Mouse (Mus musculus) heart, adult 9 months (tissue): Measurements from ENCODE around the gene Dad1.

Source experiments
- DNase-seq, 2 experiments: peaks; one replicate each; pipeline ENCODE4 v3.0.0; 2022; ENCODE audit warnings: low spot score in 2 of 2

Dad1 gene

DNA sequence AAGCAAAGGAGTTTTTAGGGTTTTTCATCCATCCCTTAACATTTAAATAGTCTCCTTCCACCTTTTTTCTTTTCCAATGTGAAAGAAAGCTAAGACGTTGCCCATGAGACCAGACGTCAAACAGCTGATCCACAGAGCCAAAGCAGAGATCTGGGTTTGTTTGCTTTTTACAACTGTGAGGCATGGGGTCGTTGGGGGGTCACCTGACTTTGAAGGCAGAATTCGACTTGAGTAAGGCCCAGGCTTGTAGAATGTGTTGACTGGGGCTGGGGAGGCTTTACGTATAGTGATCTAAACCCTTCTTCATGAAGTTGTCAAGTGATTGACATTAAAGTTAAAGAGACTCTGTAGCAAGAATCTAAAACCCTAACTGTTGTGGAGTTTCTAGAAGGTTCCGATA, 48.0 kb downstream of the Dad1 start:
- DNase-seq, result no peak

DNA sequence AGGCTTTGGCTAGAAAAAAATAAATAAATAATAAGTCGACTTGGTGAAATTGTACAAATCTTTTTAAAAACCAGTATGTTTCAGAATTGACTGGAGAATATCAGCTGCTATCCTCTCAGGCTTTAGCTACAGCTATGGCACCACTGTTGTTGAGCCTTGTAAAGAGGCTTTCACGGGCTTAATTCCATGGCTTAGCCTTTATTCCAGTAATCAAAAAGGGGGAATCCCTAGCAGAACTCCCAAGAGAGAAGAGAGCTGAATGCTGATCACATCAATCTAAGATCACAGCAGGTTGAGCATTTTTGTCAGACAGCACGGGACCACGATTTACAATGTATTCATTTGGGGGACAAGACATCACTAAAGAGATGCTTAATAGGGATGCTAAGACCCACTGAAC, 49.1 kb downstream of the Dad1 start:
- DNase-seq, result no peak

DNA sequence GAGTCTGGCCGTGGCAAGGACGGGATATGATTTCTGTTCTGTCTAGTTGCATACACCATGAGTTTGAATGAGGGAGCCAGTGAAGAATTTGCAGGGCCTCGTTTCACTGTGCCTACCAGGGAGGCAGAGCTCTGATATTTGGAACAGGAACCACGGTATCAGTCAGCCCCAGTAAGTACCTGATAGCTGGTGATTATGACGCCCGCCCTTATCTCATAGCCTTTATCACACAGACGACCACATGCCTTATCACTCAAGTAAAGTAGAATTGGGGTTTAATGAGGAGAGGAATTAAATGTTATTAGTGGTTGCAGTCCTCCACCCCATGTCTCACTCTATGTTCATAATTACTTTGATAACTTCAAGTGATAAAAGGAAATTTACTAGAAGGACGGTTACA, 49.6 kb downstream of the Dad1 start:
- no peak for DNase-seq

DNA sequence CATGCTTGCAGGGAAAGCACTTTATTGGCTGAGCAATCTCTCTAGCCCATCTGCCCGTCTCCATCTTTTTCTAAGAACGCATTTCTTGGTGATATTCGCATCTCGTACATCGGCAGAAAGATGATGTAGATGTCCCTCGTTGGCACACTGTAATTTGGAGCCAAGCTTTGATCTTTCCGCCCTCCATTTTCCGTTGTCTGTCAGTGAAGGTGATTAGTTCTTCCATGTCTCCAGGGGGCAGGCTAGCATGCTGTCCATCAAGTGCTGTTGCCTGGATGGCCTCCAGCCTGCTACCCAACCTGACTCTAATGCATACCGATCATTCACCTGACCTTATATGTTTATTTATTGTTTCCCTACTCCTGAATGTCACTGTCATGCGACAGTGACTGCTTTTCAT, 50.1 kb downstream of the Dad1 start:
- no peak for DNase-seq

DNA sequence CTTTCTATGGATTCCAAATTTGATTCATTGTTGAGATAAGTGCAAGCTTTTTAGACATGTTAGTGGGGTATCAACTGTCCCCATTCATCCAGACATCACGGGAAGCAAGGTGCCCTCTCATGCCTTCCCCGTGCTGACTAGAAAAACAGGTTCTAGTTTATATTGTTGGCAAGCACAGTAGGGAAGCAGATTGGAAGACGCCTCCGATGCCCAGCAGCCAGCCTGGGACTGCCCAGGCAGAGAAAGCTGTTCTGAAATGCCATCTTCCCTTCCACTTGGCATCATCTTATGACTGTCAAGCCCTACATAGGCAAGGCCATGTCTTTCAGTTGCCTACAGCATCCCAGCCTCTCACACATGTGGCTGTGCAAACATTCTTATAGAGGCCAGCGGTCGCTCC, 50.7 kb downstream of the Dad1 start:
- DNase-seq, result no peak

DNA sequence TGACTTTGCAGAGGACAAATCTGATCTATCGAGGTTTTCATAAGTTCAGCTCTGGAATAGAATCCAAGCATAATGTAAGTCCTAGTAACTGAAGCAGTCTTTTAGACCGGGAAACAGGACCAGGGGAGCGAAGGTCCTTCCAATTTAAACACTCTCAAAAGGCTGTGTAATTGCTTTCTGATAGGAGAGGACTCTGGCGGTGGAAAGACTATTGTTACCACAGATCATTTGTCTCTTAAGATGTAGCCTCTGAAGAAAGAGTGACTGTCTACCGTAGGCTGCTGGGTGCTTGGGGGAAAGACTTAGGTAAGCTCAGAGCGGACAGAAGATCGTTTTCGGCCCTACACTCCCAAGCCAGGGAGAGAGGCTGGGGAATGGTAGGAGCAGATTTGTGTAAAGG, 53.5 kb downstream of the Dad1 start:
- no peak for DNase-seq

DNA sequence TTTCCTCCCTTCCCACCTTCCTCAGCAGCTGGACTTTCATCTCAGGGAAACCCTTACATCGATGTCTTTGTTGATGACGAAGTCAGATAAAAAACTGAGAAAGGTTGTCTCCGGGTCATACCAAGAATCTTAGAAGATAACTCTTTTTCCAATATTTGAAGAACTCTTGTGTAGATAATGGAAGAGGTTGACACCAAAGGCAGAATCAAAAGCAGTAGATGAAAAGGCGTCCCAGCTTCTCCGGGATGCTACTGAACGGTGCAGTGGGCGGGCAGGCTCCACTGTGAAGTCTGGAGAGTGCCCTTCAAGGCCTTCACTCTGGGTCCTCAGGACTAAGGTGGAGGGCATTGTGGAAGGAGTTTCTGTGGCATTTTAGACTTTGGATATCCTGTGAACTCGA, 54.2 kb downstream of the Dad1 start:
- DNase-seq, result no peak

DNA sequence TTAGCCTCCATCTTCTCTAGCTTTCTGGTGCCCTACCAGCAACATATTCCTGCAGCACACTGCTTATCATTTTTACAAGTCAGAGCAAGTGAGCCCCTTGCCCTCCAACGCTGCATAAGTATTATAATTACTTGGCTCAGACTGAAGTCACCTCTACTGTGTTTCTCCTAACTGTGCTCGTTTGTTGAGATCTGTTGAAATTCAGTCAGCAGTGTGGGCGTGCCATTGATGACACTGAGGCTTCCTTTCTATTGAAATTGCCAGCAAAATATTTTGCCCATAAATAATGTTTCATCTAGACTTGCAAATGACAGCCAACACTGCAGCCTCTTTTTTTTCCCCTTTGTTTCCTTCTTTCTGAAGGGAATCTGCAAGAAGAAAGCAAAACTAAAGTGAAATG, 56.2 kb downstream of the Dad1 start:
- DNase-seq, result no peak

DNA sequence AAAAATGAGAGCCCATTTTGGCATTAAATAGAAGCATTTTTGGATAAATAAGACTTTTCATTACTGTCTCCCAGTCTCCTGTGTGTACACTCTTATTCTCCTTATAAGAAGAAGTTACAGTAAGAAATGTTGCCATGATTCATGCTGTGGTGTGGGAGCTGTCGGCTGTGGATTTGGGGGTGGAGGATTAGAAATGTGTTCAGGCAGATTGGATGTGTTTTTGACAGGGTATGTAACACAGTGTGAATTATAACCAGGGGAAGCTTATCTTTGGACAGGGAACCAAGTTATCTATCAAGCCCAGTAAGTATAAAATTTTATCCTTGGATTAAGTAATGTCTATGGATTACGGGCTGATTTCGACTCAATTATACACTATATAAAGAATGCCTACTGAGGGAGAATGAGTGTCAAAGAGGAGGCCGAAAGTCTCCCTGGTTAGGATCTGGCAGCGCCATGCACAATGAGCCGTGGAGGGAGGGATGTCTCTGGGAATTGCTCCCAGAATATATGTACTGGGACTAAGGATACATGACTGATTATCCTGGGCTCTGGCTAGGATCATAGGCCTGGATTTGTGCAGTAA, 58.0 kb downstream of the Dad1 start:
- no peak for DNase-seq

DNA sequence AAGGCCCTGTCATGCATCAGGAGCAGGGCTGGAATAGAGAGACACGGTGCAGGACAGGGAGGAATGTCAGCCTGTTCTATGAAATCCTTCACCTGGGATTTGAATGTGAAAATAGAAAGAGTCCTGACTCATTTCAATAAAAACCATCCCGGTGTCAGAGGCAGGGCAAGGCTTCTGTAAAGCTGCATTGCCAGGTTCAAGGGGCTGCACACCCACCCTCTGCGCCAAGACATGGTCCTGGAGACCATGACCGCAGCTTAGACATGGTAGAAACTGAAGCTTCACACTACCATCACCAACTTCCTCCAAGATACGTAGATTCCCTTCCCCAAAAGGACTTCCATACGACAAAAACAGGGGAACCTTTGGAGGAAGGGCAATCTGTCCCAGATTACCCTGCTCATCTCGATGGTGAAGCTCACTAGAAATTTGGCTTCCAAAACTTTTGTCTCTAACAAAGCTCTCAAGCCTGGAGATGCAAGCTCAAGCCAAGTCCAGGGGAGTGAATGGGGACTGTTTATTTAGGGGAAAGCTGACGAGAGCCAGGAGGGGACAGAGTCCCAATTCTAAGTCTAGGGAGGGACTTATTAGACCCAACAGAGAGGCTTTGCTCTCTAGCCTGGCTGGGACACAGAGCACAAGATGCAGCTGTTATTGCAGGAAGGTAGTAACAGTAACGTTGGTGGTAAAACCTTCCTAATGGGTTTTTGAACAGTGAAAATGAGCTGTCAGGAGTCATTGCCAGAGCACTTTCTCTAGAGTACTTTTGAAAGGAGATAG, 60.4 kb downstream of the Dad1 start:
- no peak for DNase-seq

DNA sequence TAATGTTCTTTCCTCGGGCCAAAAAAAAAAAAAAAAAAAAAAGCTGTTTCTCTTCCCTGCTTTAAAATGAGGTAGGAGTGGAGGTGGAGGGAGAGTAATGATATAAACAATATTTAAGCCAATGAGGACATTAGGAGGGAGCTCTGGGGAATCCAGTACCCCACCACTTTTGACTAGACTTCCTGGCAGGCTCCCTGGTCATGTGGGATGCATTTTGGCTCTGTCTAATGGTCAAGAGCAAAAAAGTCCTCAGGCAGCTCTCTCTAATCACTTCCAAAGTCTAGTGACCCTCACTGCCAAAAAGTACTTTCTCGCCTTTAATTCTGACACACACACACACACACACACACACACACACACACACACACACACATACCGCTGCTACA, 61.4 kb downstream of the Dad1 start:
- peak; percentile 42 to 44 for DNase-seq

DNA sequence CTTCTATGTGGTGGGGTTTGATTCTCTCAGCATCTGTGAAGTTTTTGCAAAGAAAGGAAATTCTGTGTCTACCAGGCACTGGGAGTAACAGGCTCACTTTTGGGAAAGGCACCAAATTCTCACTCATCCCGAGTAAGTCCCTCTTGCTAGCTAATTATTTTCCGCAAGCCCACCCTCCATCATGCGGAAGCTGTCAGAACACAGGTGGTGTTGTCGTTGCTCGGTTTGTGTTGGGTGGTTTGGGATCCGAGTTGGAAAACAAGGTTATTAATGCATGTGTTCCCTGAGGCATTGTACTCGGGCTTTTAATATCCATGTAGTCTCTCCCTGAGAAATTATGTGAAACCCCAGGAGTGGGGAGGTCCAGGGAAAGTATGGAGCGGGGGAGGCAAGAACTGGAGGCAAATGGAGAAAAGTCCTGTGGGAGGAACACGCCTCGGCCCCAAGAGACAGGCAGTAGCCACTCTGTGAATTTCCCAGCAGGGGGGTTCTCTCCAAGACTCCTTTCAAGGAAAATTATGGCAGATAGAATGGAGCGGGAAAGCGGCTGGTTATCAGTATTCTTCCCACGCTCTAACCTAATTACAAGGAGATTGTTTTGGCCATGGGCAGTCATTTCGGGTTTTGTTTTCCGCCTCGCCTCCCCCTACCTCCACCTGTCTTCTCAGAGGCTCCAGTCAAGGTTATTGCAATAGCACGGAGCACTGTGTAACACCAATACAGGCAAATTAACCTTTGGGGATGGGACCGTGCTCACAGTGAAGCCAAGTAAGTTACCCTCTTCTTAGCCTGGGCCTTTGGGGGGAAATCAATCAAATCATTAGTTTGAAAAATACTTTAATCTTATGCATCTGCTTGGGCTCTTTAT, 62.1 kb downstream of the Dad1 start:
- peak; percentile 48 to 67 for DNase-seq

DNA sequence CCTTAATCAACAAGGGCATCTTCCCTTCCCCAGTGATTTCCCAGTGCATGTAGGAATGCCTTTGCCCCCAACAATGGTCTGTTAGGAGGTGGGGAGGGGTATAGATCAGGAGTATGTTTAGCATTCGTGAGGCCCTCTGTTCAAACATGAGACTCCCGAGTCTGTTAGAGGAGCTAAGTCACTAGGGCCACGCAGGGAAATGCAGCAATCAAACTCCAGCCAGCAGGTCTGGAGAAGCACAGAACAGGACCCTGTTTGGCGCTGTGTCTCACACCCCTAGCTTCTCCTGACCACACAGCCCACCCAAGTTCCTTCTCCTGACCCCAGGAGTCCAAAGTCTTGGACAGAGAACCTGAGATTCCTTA, 62.9 kb downstream of the Dad1 start:
- DNase-seq, result no peak

DNA sequence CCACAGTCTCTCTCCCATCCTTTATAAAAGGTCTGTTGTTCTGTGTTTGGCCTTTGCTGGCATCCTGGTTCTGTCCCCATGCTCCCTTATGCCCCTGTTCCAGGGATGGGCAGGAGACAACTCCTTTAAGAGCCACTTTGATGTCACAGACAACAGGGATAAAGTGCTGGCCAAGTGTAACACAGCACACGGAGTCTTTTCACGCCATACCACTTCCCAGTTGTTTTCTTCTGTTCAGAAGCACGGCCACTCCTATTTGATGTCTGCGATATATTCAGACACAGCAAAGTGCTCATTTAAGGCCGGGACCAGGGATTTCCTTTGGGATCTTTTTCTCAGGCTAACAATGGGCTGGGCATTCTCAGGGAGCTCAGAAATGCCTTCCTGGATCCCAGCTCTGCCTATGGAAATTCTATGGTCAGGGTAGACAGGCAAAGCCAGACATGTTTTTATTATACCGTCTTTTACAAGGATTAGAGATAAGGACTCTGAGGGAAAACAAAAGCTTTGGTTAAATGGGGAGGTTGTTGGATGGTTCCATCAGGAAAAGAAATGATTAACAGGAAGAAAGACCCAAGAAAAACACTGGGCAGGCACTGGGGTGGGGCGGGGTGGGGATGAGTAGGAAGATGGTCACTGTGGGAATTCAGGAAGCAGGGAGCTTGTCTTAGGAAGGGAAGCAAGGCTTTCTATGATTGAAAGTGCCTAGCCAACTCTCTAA, 63.4 kb downstream of the Dad1 start:
- DNase-seq, result no peak

DNA sequence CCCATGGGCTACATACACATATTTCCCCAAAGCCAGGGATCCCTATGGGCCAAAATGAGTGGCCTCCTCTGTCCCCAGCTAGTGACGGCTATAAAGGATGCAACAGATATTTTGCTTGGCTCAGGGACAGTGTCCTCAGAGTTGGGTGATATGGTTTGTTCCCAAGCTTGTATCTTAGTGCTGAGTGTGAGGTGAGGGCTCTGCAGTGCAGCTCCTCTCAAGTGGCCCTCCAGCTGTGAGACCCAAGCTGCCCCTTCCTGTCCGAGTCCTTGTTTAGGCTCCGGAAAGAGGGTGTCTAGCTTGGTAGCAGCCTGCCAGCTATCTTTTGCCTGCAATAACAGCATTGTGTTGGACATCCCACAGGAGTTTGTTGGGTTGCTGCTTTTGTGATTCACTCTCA, 64.6 kb downstream of the Dad1 start:
- peak; percentile 33 to 54 for DNase-seq

DNA sequence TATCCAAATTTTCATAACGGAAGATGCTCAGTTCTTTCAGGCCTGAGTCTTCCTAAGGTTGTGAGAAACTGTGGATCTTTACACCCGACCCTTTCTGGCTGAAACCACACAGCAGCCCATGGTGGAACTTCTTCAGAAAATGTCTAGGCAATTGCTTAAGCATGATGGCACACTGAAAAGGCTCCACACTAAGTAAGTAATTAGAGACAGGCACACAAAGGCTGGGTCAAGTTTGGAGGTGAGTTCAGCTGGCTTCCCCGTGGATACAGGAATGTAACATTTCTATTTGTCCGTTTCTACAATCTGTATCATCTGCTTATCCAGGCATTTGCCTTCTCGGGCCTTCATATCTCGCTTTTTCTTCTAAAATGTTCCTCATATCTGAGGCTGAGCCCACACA, 66.7 kb downstream of the Dad1 start:
- DNase-seq, result no peak
